ENCODE assay signal across 9 mouse cellular contexts in genomic region chrX:93911087-93911840, GRCm38 (mm10). TPM values are rescaled to one million over a fixed set of nuclear protein-coding genes. Genes with fewer than 3 reads are reported as not detected.
DNase-seq lines count a peak whose midpoint lies in the region; ATAC-seq and TF ChIP-seq lines count a peak whose summit lies in the region.
"Had no signal": no experiment of that assay in that cellular context is flagged by ENCODE, and none has a peak within 500 bp of the region (broad histone marks: within the 10 kb centered on the region; RNA-seq: fewer than 3 reads in every experiment).

No protein-coding gene starts in this region.

- H3K4me3 ChIP-seq in ES-Bruce4 (ENCODE audit: low read depth, low read length): 0 out of 2 replicates have a peak overlapping the region, but pooled peaks have one; percentile 8
- peak overlapping the region; percentile 45 for H3K4me3 ChIP-seq in forebrain, embryonic 10.5 days
- H3K4me3 ChIP-seq in heart, embryonic 16.5 days (ENCODE audit: low read length): peak overlapping the region; percentile 44
- H3K4me3 ChIP-seq in liver, postnatal 0 days (ENCODE audit: low read depth, low read length): 0 out of 2 replicates have a peak overlapping the region, but pooled peaks have one; percentile 13
- H3K4me3 ChIP-seq in neural tube, embryonic 14.5 days (ENCODE audit: low read depth, low read length): no peak overlapping the region

- H3K27me3 ChIP-seq in ES-Bruce4 (ENCODE audit: control insufficient read depth, insufficient read depth, low read length, poor library complexity, severe bottlenecking): no peaks in the 10 kb centered on the region
- H3K27me3 ChIP-seq in forebrain, embryonic 10.5 days (ENCODE audit: poor library complexity, severe bottlenecking): peaks cover 58% of the 10 kb centered on the region
- H3K27me3 ChIP-seq in heart, embryonic 16.5 days (ENCODE audit: control insufficient read depth, insufficient read depth, low read length): peaks cover 4% of the 10 kb centered on the region; the same call in 1 of the 2 replicates
- H3K27me3 ChIP-seq in liver, postnatal 0 days (ENCODE audit: insufficient read depth, low read length): 0 out of 2 replicates have a peak, but pooled peaks cover 3% of the 10 kb centered on the region
- no peaks in the 10 kb centered on the region for H3K27me3 ChIP-seq in neural tube, embryonic 14.5 days (ENCODE audit: control insufficient read depth, insufficient read depth, low read length)

- TF ChIP-seq CTCF in ES-Bruce4 (IDR thresholded peaks at IDR 0.05; ENCODE audit: low read depth, low read length): peak; percentile 64
- TF ChIP-seq CTCF in brain, embryonic 14.5 days (IDR thresholded peaks at IDR 0.05; ENCODE audit: borderline replicate concordance, extremely low read depth, insufficient read depth, insufficient read length): peak; percentile 77
- TF ChIP-seq CTCF in liver, postnatal 0 days (IDR thresholded peaks at IDR 0.05; ENCODE audit: low read depth): peak; percentile 82

- peak; percentile 82 for DNase-seq in brain, embryonic 14.5 days (ENCODE audit: low read depth)
- DNase-seq in forebrain, embryonic 10.5 days (ENCODE audit: extremely low spot score, low spot score): peak; percentile 46
- peak; percentile 66 for DNase-seq in kidney, postnatal 10 days
- peak; percentile 48 for DNase-seq in liver, postnatal 0 days
- peak; percentile 47 for DNase-seq in thymus, postnatal 25 days

- no peaks in the 10 kb centered on the region for H3K4me1 ChIP-seq in ES-Bruce4 (ENCODE audit: control insufficient read depth, insufficient read depth, low read length)
- peaks cover 3% of the 10 kb centered on the region; the same call in 1 of the 2 replicates for H3K4me1 ChIP-seq in forebrain, embryonic 10.5 days
- H3K4me1 ChIP-seq in heart, embryonic 16.5 days (ENCODE audit: control insufficient read depth, insufficient read depth, low read length): no peaks in the 10 kb centered on the region
- no peaks in the 10 kb centered on the region for H3K4me1 ChIP-seq in liver, postnatal 0 days (ENCODE audit: insufficient read depth)
- no peaks in the 10 kb centered on the region for H3K4me1 ChIP-seq in neural tube, embryonic 14.5 days (ENCODE audit: control insufficient read depth, insufficient read depth, low read length)

- 25% methylated on average over 21 of the region's 21 CpGs for WGBS in forebrain, embryonic 10.5 days
- 20% methylated on average over 21 of the region's 21 CpGs for WGBS in heart, embryonic 16.5 days
- 23% methylated on average over 21 of the region's 21 CpGs for WGBS in liver, postnatal 0 days (ENCODE audit: insufficient replicate concordance)
- WGBS in neural tube, embryonic 14.5 days: 23% methylated on average over 21 of the region's 21 CpGs

- no peak overlapping the region for H3K27ac ChIP-seq in ES-Bruce4 (ENCODE audit: insufficient read depth, low read length)
- peak overlapping the region; percentile 80 for H3K27ac ChIP-seq in forebrain, embryonic 10.5 days
- no peak overlapping the region for H3K27ac ChIP-seq in heart, embryonic 16.5 days (ENCODE audit: low read length)
- no peak overlapping the region for H3K27ac ChIP-seq in liver, postnatal 0 days (ENCODE audit: low read depth)
- no peak overlapping the region for H3K27ac ChIP-seq in neural tube, embryonic 14.5 days (ENCODE audit: low read depth, low read length)

- TF ChIP-seq POLR2A in ES-Bruce4 (IDR thresholded peaks at IDR 0.05; ENCODE audit: insufficient read depth, low read length): no peak
- TF ChIP-seq POLR2A in brain, embryonic 14.5 days (IDR thresholded peaks at IDR 0.05; ENCODE audit: borderline replicate concordance, extremely low read depth, insufficient read depth, insufficient read length, poor library complexity, severe bottlenecking): no peak

- no peak for TF ChIP-seq EP300 in ES-Bruce4 (IDR thresholded peaks at IDR 0.05; ENCODE audit: insufficient read depth, low read depth, low read length)
- TF ChIP-seq EP300 in liver, postnatal 0 days (IDR thresholded peaks at IDR 0.05; ENCODE audit: low read depth): no peak

- H3K4me2 ChIP-seq in heart, embryonic 16.5 days (ENCODE audit: low read depth, low read length): peak overlapping the region; percentile 69
- H3K4me2 ChIP-seq in liver, postnatal 0 days (ENCODE audit: low read depth, low read length): peak overlapping the region; percentile 56
- H3K4me2 ChIP-seq in neural tube, embryonic 14.5 days (ENCODE audit: low read depth, low read length): peak overlapping the region; percentile 42

- H3K9me3 ChIP-seq in ES-Bruce4 (replicated peaks; ENCODE audit: control insufficient read depth, insufficient read depth, low read length, poor library complexity, severe bottlenecking): no peaks in the 10 kb centered on the region
- H3K9me3 ChIP-seq in forebrain, embryonic 10.5 days: no peaks in the 10 kb centered on the region
- no peaks in the 10 kb centered on the region for H3K9me3 ChIP-seq in heart, embryonic 16.5 days (replicated peaks; ENCODE audit: control insufficient read depth, low read length)
- H3K9me3 ChIP-seq in liver, postnatal 0 days (ENCODE audit: low read length): no peaks in the 10 kb centered on the region
- H3K9me3 ChIP-seq in neural tube, embryonic 14.5 days (ENCODE audit: control insufficient read depth, low read length): no peaks in the 10 kb centered on the region

- no peak overlapping the region for H3K9ac ChIP-seq in ES-Bruce4 (ENCODE audit: low read depth, poor library complexity, severe bottlenecking)
- H3K9ac ChIP-seq in heart, embryonic 16.5 days (ENCODE audit: low read length): peak overlapping the region; percentile 70
- no peak overlapping the region for H3K9ac ChIP-seq in liver, postnatal 0 days (replicated peaks)
- no peak overlapping the region for H3K9ac ChIP-seq in neural tube, embryonic 14.5 days (replicated peaks; ENCODE audit: low read depth, low read length)

- H3K36me3 ChIP-seq in ES-Bruce4 (ENCODE audit: control insufficient read depth, insufficient read depth, low read length, poor library complexity, severe bottlenecking): no peaks in the 10 kb centered on the region
- H3K36me3 ChIP-seq in forebrain, embryonic 10.5 days (replicated peaks): no peaks in the 10 kb centered on the region
- H3K36me3 ChIP-seq in heart, embryonic 16.5 days (ENCODE audit: control insufficient read depth, insufficient read depth): no peaks in the 10 kb centered on the region
- H3K36me3 ChIP-seq in liver, postnatal 0 days (replicated peaks; ENCODE audit: insufficient read depth, low read length): no peaks in the 10 kb centered on the region
- H3K36me3 ChIP-seq in neural tube, embryonic 14.5 days (ENCODE audit: control insufficient read depth, insufficient read depth, low read length): no peaks in the 10 kb centered on the region

- peak; percentile 55; the same call in 1 of the 2 replicates for ATAC-seq in heart, embryonic 16.5 days (replicated peaks; ENCODE audit: extremely low read depth, insufficient read depth, low FRiP score)
- peak; percentile 63 for ATAC-seq in liver, postnatal 0 days
- peak; percentile 90 for ATAC-seq in neural tube, embryonic 14.5 days (ENCODE audit: low read depth)

RNA-seq across cellular contexts. Expression of gene AU015836, which starts 57.2 kb away (rescaled TPM):
- polyA plus RNA-seq in ES-Bruce4 (2011; ENCODE audit: insufficient read depth, insufficient read length, low read depth, missing spikeins): 189 and 191 TPM in 2 replicates
- not detected in 2 replicates for polyA plus RNA-seq in brain, embryonic 14.5 days (2012; rRNA removed)
- not detected in 2 replicates for polyA plus RNA-seq in forebrain, embryonic 10.5 days (2016; fragmentation: Nextera tagmentation; extraction: Ambion mirVana)
- not detected in 2 replicates for polyA plus RNA-seq in heart, embryonic 16.5 days (2015; fragmentation: Nextera tagmentation; extraction: Ambion mirVana)
- 0.06 TPM in 1 of 2 replicates, not detected in the other for polyA plus RNA-seq in liver, postnatal 0 days (2015; fragmentation: Nextera tagmentation; extraction: Ambion mirVana)
- not detected in 2 replicates for polyA plus RNA-seq in neural tube, embryonic 14.5 days (2014; fragmentation: Nextera tagmentation; extraction: Ambion mirVana)
- polyA plus RNA-seq: large intestine, adult 2 months had no signal

Comparison
In these comparisons a context has a peak if more than half of its experiments do, and no peak if none do; other contexts are left out.
1. RNA of gene AU015836, which starts 57.2 kb away (polyA plus RNA-seq): 189 to 191 TPM in ES-Bruce4; 0.06 TPM in liver, postnatal 0 days, not detected in brain, embryonic 14.5 days, not detected in forebrain, embryonic 10.5 days, not detected in heart, embryonic 16.5 days and not detected in neural tube, embryonic 14.5 days; every median in the first group is over 100 times any median in the second.
2. Peak in every context shown above with its lines, with median percentiles within 50 percentile points of each other: CTCF ChIP-seq, DNase-seq, ATAC-seq and H3K4me2 ChIP-seq.